Mouse (Mus musculus) 416B (cell line): ENCODE data around the gene Syt14.

Experiments
- DNase-seq: peaks from one replicate; pipeline ENCODE4 v3.0.0; 2011; ENCODE audit warnings: low read depth

The Syt14 gene

GRCm38 (mm10) chr1:192864440-192864839, 171.1 kb downstream of the Syt14 start:
- DNase-seq: no peak

- DNase-seq: no peak
Measured at GRCm38 (mm10) chr1:192861305-192861960, 174.1 kb downstream of the Syt14 start.

GRCm38 (mm10) chr1:192860273-192860672, 175.3 kb downstream of the Syt14 start:
- no peak for DNase-seq

- no peak for DNase-seq
Measured at GRCm38 (mm10) chr1:192857582-192857981, 178.0 kb downstream of the Syt14 start.

GRCm38 (mm10) chr1:192856931-192857330, 178.6 kb downstream of the Syt14 start:
- no peak for DNase-seq

- DNase-seq: no peak
Measured at GRCm38 (mm10) chr1:192856411-192856810, 179.2 kb downstream of the Syt14 start.

GRCm38 (mm10) chr1:192855474-192856230, 179.9 kb downstream of the Syt14 start, which contains the start of gene Sertad4:
Gene Sertad4, minus strand, starts transcription at chr1:192855756.
- DNase-seq: no peak

GRCm38 (mm10) chr1:192854819-192855271, 180.7 kb downstream of the Syt14 start:
- no peak for DNase-seq

GRCm38 (mm10) chr1:192853988-192854818, 181.4 kb downstream of the Syt14 start:
- no peak for DNase-seq

- DNase-seq: no peak
Measured at GRCm38 (mm10) chr1:192853429-192853828, 182.1 kb downstream of the Syt14 start.

GRCm38 (mm10) chr1:192852047-192852446, 183.5 kb downstream of the Syt14 start:
- no peak for DNase-seq

GRCm38 (mm10) chr1:192851640-192852039, 183.9 kb downstream of the Syt14 start:
- no peak for DNase-seq

- no peak for DNase-seq
Measured at GRCm38 (mm10) chr1:192851126-192851525, 184.4 kb downstream of the Syt14 start.

- no peak for DNase-seq
Measured at GRCm38 (mm10) chr1:192849616-192850015, 186.0 kb downstream of the Syt14 start.

- DNase-seq: no peak
Measured at GRCm38 (mm10) chr1:192847254-192847653, 188.3 kb downstream of the Syt14 start.
